Mouse (Mus musculus) liver, adult 2 months (tissue): Measurements from ENCODE around the gene Aatf. TPM values are rescaled to one million over a fixed set of nuclear protein-coding genes. Genes with fewer than 3 reads are reported as not detected.

Experiments used
- DNase-seq: peaks from one replicate; pipeline ENCODE4 v3.0.0-alpha.2; 2011; ENCODE audit warnings: low read depth, low spot score; ENCODE audit errors: extremely low read depth
- H3K27ac ChIP-seq: fragments of 200-500 bp; replicated peaks from 2 replicates; pipeline ENCODE4 v1.5.1; 2012; ENCODE audit warnings: low read depth, mild to moderate bottlenecking, control low read depth, inconsistent platforms, low read length; ENCODE audit not compliant: insufficient read depth
- H3K27me3 ChIP-seq: fragments of 200-500 bp; 2 replicates; pipeline ENCODE4 v1.6.1; 2012; ENCODE audit warnings: mild to moderate bottlenecking, moderate library complexity, low read length, inconsistent platforms; ENCODE audit not compliant: control insufficient read depth, insufficient read depth
- H3K36me3 ChIP-seq: fragments of 200-500 bp; 2 replicates; pipeline ENCODE4 v1.6.1; 2012; ENCODE audit warnings: low read length, inconsistent platforms; ENCODE audit not compliant: control insufficient read depth, insufficient read depth
- H3K4me1 ChIP-seq: fragments of 200-500 bp; 2 replicates; pipeline ENCODE4 v1.6.1; 2011; ENCODE audit warnings: low read length; ENCODE audit not compliant: control insufficient read depth, insufficient read depth
- H3K4me3 ChIP-seq: fragments of 200-500 bp; 2 replicates; pipeline ENCODE4 v1.5.1; 2011; ENCODE audit warnings: low read depth, mild to moderate bottlenecking, control low read depth, low read length, moderate library complexity; ENCODE audit not compliant: insufficient read depth
- H3K79me2 ChIP-seq: fragments of 200-500 bp; 2 replicates; pipeline ENCODE4 v1.6.1; 2012; ENCODE audit warnings: inconsistent platforms, mild to moderate bottlenecking, low read length, moderate library complexity; ENCODE audit not compliant: control insufficient read depth, insufficient read depth
- H3K9ac ChIP-seq: fragments of 200-500 bp; 2 replicates; pipeline ENCODE4 v1.6.1; 2012; ENCODE audit warnings: low read depth, mild to moderate bottlenecking, control low read depth, inconsistent platforms, low read length
- CTCF ChIP-seq: fragments of 200-500 bp; IDR thresholded peaks from 2 replicates; pipeline ENCODE4 v1.5.1; 2011; ENCODE audit warnings: low read depth, low read length, control low read depth
- POLR2A ChIP-seq: fragments of 200-500 bp; IDR thresholded peaks from 2 replicates; pipeline ENCODE4 v1.6.1; 2011; ENCODE audit warnings: low read length, control low read depth; ENCODE audit not compliant: insufficient read depth; ENCODE audit errors: extremely low read depth
- WGBS: fragments of 180-500 bp; shearing (Covaris S2); methylation state at CpG from one replicate; pipeline ENCODE4 v1.1.7; 2018; 5-methylcytosine and 5-hydroxymethylcytosine counted together
- polyA plus RNA-seq: library from polyadenylated mRNA; depleted of rRNA; stranded (reverse); fragments of >200 nt; gene quantifications from 2 replicates; pipeline ENCODE4 v1.2.3, GENCODE M21; 2012
- total RNA-seq: library from RNA; depleted of rRNA; stranded (reverse); fragments of >200 nt; gene quantifications from 2 replicates; pipeline ENCODE4 v1.2.3, GENCODE M21; 2014

The Aatf gene
- total and polyA plus RNA-seq, 2 experiments, result 3.9 to 14.0 TPM

DNA sequence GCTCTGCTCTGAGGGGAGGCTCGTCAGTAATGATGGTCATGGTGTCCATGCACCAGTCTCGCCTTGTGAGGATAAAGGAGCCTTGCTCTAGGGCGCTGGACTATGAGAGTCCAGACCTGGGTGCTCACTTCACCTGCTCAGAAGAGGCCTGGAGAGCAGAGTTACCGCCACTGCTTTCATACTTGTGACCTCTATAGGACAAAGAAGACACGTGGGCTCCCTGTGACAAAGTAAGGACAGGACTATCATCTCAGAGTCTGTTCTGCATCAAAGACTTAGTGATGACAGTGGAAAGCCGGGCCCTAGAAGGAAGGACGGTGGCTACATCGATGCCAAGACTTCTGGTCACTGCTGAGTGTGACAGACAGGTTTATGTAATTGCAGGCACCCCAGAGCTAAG lies 122.2 kb downstream of the Aatf start:
- H3K9ac ChIP-seq, result no peak overlapping the region
- H3K4me3 ChIP-seq, result no peak overlapping the region
- no peak overlapping the region for H3K27ac ChIP-seq
- peaks cover 3% of the 10 kb centered on the region; the same call in 1 of the 2 replicates for H3K79me2 ChIP-seq
- TF ChIP-seq POLR2A (no peak), CTCF (no peak)
- H3K36me3 ChIP-seq, result peaks cover 74% of the 10 kb centered on the region
- H3K27me3 ChIP-seq, result no peaks in the 10 kb centered on the region
- DNase-seq, result no peak
- no peaks in the 10 kb centered on the region for H3K4me1 ChIP-seq
- WGBS, result 94% methylated on average over 8 of the region's 8 CpGs

DNA sequence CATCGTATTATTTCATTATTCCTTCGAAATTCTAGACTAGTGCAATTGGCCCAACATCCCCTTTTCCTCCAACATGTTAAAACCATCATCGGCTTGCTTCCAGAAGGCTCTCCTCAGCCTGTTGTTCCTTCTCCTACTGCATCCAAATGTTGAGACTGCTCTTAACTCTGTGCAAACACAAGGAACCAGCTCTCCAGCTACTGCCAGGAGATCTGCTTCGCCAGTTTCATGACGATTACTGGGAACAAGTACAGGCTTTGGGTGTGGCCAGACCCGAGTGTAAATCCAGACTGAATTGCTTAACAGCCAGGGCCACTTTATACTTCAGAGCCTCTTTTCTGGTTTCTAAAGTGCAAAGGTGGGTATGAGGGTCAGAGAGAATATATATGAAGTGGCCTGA lies 124.0 kb downstream of the Aatf start:
- Histone ChIP-seq H3K36me3 (peaks cover 78% of the 10 kb centered on the region), H3K4me1 (no peaks in the 10 kb centered on the region), H3K4me3 (no peak overlapping the region), H3K27me3 (no peaks in the 10 kb centered on the region), H3K27ac (no peak overlapping the region), H3K9ac (no peak overlapping the region), H3K79me2 (peaks cover 3% of the 10 kb centered on the region; the same call in 1 of the 2 replicates)
- DNase-seq, result no peak
- 74% methylated on average over 6 of the region's 6 CpGs for WGBS
- TF ChIP-seq CTCF, result no peak

DNA sequence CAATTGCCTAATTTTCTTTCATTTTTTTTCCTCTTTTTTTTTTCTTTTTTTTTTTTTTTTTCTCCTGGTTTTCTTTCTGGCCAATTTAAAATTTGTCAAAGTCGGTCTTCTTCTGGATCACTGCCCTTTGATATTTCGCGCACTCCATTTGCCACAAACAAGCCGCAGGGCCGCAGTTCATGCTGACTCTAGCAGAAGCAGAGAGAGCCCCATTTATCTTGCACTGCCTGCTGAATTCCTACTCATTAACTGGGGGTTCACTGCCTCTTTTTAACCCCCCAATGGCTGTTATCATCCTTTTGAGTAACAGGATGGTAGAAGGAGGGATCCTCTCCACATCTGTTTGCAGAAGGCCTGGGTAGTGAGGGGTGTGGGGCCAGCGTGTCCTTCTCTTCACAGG lies 129.4 kb downstream of the Aatf start:
- H3K27me3 ChIP-seq, result no peaks in the 10 kb centered on the region
- H3K9ac ChIP-seq, result no peak overlapping the region
- H3K36me3 ChIP-seq, result peaks cover 83% of the 10 kb centered on the region
- no peaks in the 10 kb centered on the region; the same call in 1 of the 2 replicates for H3K79me2 ChIP-seq
- WGBS, result 94% methylated on average over 6 of the region's 6 CpGs
- no peak overlapping the region for H3K27ac ChIP-seq
- no peak for DNase-seq
- H3K4me1 ChIP-seq, result no peaks in the 10 kb centered on the region
- TF ChIP-seq POLR2A (no peak), CTCF (no peak)
- H3K4me3 ChIP-seq, result no peak overlapping the region

DNA sequence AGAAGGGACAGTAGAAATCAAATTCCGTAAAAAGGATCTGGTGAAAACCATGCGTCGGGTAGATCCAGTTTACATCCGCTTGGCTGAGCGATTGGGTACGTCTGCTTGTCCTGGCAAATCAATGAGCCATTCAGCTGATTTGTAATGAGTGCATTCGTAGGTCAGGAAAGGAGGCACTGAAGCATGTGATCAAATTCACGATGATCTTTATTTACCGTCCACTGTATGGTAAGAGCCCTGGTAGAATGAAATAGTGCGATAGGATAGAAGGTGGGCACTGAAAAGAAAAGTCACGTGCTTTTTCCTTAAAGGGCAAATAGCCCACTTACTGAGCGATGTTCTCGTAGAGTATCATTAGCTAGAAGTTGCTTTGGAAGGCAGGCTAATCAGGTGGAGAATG lies 130.9 kb downstream of the Aatf start:
- Histone ChIP-seq H3K79me2 (no peaks in the 10 kb centered on the region), H3K27ac (no peak overlapping the region), H3K27me3 (no peaks in the 10 kb centered on the region), H3K4me1 (no peaks in the 10 kb centered on the region), H3K36me3 (peaks cover 78% of the 10 kb centered on the region), H3K9ac (no peak overlapping the region), H3K4me3 (no peak overlapping the region)
- no peak for DNase-seq
- TF ChIP-seq CTCF (no peak), POLR2A (no peak)
- WGBS, result 93% methylated on average over 13 of the region's 13 CpGs

DNA sequence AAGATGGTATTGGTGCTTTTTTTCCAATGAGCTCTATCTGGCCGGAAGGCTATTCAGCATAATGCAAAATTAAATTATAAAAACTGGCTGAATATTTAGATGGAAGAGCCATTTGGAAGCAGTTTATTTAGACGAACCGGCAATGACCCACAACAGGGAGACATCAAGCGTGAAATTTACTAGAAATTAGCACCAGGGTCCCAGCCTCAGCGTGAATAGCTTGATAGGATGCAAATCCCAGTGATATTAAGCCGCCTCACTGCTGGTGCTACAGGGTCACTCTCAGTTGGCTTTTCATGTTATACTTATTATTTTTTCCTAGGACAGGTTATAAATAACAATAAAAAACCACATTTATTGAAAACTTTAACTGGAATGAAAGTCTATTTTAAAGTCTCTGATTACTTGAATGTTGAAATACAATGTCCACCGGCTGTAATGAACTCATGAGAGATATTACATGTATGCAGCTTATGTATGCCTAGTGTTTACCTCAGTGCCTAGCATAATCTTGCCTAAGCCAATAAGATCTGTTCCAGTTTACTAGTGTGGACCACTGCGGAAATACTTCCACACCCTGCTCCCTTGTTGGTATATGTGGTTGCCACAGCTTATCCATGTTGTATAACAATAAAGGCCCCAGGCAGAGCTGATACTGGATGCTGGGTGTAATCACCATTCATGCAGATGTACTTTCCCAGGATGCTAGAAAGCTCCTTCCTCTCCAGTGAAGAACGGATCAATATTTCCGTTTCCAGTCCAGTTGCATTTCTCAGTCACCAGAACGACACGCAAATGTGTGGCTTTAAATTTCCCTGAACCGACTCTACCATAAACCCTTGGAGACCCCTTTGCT lies 136.6 kb downstream of the Aatf start:
- WGBS, result 92% methylated on average over 13 of the region's 13 CpGs

DNA sequence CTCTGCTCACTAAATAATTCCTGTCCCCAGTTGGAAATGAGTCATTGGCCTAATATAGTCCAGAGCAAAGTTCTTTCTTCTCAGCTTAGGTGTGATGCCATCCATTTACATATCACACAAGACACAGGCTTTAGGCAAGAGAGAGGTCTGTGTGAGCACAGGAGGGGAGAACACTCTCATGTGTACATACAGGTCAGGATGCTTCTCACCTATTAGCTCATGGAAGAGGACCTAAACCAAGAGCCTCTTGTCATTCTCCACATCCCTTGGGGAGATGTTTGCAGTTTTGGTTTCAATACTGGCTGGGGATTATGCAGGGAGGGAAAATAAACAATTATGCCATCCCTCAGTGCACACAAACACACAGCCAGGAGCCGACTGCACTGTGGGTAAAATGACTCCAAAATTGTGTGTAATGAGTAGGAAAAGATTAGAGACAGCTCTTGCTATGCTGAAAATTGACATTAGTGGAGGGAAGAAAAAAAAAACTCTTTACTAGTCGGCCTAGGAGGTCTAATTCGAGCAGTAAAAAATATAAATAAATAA lies 137.3 kb downstream of the Aatf start:
- no peak for DNase-seq
- no peak overlapping the region for H3K27ac ChIP-seq
- no peaks in the 10 kb centered on the region for H3K79me2 ChIP-seq
- no peak overlapping the region for H3K4me3 ChIP-seq
- no peak overlapping the region for H3K9ac ChIP-seq
- H3K36me3 ChIP-seq, result peaks cover 63% of the 10 kb centered on the region
- TF ChIP-seq POLR2A (no peak), CTCF (no peak)
- WGBS, result 64% methylated on average over 3 of the region's 3 CpGs
- no peaks in the 10 kb centered on the region for H3K4me1 ChIP-seq
- H3K27me3 ChIP-seq, result no peaks in the 10 kb centered on the region

More for the DNA sequence above, 136.6 kb downstream of the Aatf start:
- TF ChIP-seq POLR2A (no peak), CTCF (no peak)
- DNase-seq, result no peak
- no peak overlapping the region for H3K4me3 ChIP-seq
- H3K79me2 ChIP-seq, result no peaks in the 10 kb centered on the region
- H3K4me1 ChIP-seq, result no peaks in the 10 kb centered on the region
- no peaks in the 10 kb centered on the region for H3K27me3 ChIP-seq
- H3K36me3 ChIP-seq, result peaks cover 64% of the 10 kb centered on the region
- no peak overlapping the region for H3K27ac ChIP-seq
- H3K9ac ChIP-seq, result no peak overlapping the region
